Mouse (Mus musculus) spleen, postnatal 4 days (tissue): ENCODE results near the gene Scaf1.

Experiments used
- DNase-seq, 2 experiments: peaks; one replicate each; pipeline ENCODE4 v3.0.0; 2022; ENCODE audit warnings: low spot score in 2 of 2

Gene Scaf1

GRCm38 (mm10) chr7:44956266-44956665 is 59.9 kb downstream of the Scaf1 start:
- no peak for DNase-seq

- DNase-seq = no peak
These were observed 60.5 kb downstream of the Scaf1 start for GRCm38 (mm10) chr7:44955628-44956027.

- DNase-seq = no peak
These were observed 61.9 kb downstream of the Scaf1 start for GRCm38 (mm10) chr7:44954091-44954885.

GRCm38 (mm10) chr7:44953561-44953960 is 62.6 kb downstream of the Scaf1 start:
- DNase-seq = no peak
